Mouse (Mus musculus) intestine, embryonic 14.5 days (tissue): ENCODE data around the gene Zdhhc20. TPM values are rescaled to one million over a fixed set of nuclear protein-coding genes. Genes with fewer than 3 reads are reported as not detected.

Experiments
- ATAC-seq: fragments of 200-750 bp; cut with Nextera tagmentation; replicated peaks from 2 replicates; pipeline ENCODE4 v1.8.0; 2017; ENCODE audit warnings: low read depth, moderate number of reproducible peaks, moderate TSS enrichment, moderate library complexity; ENCODE audit not compliant: low FRiP score, low TSS enrichment
- DNase-seq: peaks from one replicate; pipeline ENCODE4 v3.0.0-alpha.2; 2018; ENCODE audit warnings: low spot score
- H3K27ac ChIP-seq: fragments of 300-500 bp; sonication (generic); 2 replicates; pipeline ENCODE4 v1.5.1; 2014; ENCODE audit warnings: low read depth, mild to moderate bottlenecking, control low read depth
- H3K27me3 ChIP-seq: fragments of 300-500 bp; sonication (generic); replicated peaks from 2 replicates; pipeline ENCODE4 v1.6.1; 2014; ENCODE audit warnings: low read length, control low read depth; ENCODE audit not compliant: control insufficient read depth, insufficient read depth
- H3K36me3 ChIP-seq: fragments of 300-500 bp; sonication (generic); 2 replicates; pipeline ENCODE4 v1.6.1; 2014; ENCODE audit warnings: low read length, control low read depth; ENCODE audit not compliant: control insufficient read depth, insufficient read depth
- H3K4me1 ChIP-seq: fragments of 300-500 bp; sonication (generic); replicated peaks from 2 replicates; pipeline ENCODE4 v1.6.1; 2014; ENCODE audit warnings: low read length, control low read depth, mixed read lengths; ENCODE audit not compliant: control insufficient read depth, insufficient read depth
- H3K4me2 ChIP-seq: fragments of 300-500 bp; sonication (generic); 2 replicates; pipeline ENCODE4 v1.6.1; 2014; ENCODE audit warnings: low read length
- H3K4me3 ChIP-seq: fragments of 300-500 bp; sonication (generic); 2 replicates; pipeline ENCODE4 v1.5.1; 2014; ENCODE audit warnings: low read depth, low read length, control low read depth, mixed read lengths
- H3K9ac ChIP-seq: fragments of 300-500 bp; sonication (generic); 2 replicates; pipeline ENCODE4 v1.6.1; 2014; ENCODE audit warnings: mild to moderate bottlenecking, low read length
- H3K9me3 ChIP-seq: fragments of 300-500 bp; sonication (generic); 2 replicates; pipeline ENCODE4 v1.6.1; 2016; ENCODE audit warnings: low read length, control low read depth; ENCODE audit not compliant: control insufficient read depth
- WGBS: fragments of 180-500 bp; shearing (Covaris S2); extraction: QIAGEN DNeasy Blood & Tissue Kit; methylation state at CpG from one replicate; pipeline ENCODE4 v1.1.7; 2014; 5-methylcytosine and 5-hydroxymethylcytosine counted together
- polyA plus RNA-seq: library from polyadenylated mRNA; unstranded; fragments of >200 nt; fragmentation: Nextera tagmentation; extraction: Ambion mirVana; gene quantifications from 2 replicates; pipeline ENCODE4 v1.2.1, GENCODE M21; 2014

Gene Zdhhc20
- polyA plus RNA-seq: 56.9 and 63.6 TPM in 2 replicates

- DNase-seq: peak; percentile 98
- H3K4me2 ChIP-seq: peak within 1 kb of the TSS; percentile 74
- no peaks in the 10 kb centered on the region for H3K9me3 ChIP-seq
- H3K27ac ChIP-seq: peak within 1 kb of the TSS; percentile 84
- no peaks in the 10 kb centered on the region for H3K27me3 ChIP-seq
- H3K36me3 ChIP-seq: no peaks in the 10 kb centered on the region
- peak within 1 kb of the TSS; percentile 96 for H3K9ac ChIP-seq
- H3K4me3 ChIP-seq: peak within 1 kb of the TSS; percentile 85
- WGBS: 4% methylated on average over 62 of the region's 65 CpGs
- H3K4me1 ChIP-seq: peaks cover 6% of the 10 kb centered on the region
- peak; percentile 97 for ATAC-seq
Measured at GRCm38 (mm10) chr14:57890011-57890842, at the start of gene Zdhhc20. Gene Zdhhc20, minus strand, starts transcription at chr14:57890276.

GRCm38 (mm10) chr14:57937297-57937696 is 47.2 kb upstream of the Zdhhc20 start:
- WGBS: 84% methylated on average over 6 of the region's 6 CpGs
- 0 out of 2 replicates have a peak, but pooled peaks cover 9% of the 10 kb centered on the region for H3K36me3 ChIP-seq

DNA sequence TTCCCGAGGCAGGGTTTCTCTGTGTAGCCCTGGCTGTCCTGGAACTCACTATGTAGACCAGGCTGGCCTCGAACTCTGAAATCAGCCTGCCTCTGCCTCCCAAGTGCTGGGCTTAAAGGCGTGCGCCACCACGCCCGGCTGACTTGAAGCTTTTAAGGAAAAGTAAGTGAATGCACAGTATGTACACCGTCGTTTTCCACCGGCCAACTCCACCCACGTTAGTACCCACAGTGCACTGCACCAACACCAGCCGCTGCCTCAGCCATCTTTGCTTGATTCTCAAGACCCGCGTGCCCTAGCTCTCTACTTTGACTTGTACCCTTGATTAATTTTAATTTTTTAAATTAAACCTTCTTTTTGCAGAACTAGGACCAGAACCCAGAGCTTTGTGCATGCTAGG is 44.6 kb upstream of the Zdhhc20 start:
- H3K27ac ChIP-seq: no peak overlapping the region
- no peak for ATAC-seq
- peaks cover 13% of the 10 kb centered on the region for H3K36me3 ChIP-seq
- H3K4me1 ChIP-seq: no peaks in the 10 kb centered on the region
- no peaks in the 10 kb centered on the region for H3K27me3 ChIP-seq
- H3K9me3 ChIP-seq: no peaks in the 10 kb centered on the region
- no peak overlapping the region for H3K4me2 ChIP-seq
- no peak overlapping the region for H3K9ac ChIP-seq
- WGBS: 96% methylated on average over 13 of the region's 13 CpGs
- no peak for DNase-seq
- H3K4me3 ChIP-seq: no peak overlapping the region

More at GRCm38 (mm10) chr14:57937297-57937696, 47.2 kb upstream of the Zdhhc20 start:
- no peaks in the 10 kb centered on the region for H3K9me3 ChIP-seq
- ATAC-seq: no peak
- no peak overlapping the region for H3K4me3 ChIP-seq
- H3K27ac ChIP-seq: no peak overlapping the region
- H3K27me3 ChIP-seq: no peaks in the 10 kb centered on the region
- H3K9ac ChIP-seq: no peak overlapping the region
- no peak for DNase-seq
- H3K4me2 ChIP-seq: no peak overlapping the region
- no peaks in the 10 kb centered on the region for H3K4me1 ChIP-seq

DNA sequence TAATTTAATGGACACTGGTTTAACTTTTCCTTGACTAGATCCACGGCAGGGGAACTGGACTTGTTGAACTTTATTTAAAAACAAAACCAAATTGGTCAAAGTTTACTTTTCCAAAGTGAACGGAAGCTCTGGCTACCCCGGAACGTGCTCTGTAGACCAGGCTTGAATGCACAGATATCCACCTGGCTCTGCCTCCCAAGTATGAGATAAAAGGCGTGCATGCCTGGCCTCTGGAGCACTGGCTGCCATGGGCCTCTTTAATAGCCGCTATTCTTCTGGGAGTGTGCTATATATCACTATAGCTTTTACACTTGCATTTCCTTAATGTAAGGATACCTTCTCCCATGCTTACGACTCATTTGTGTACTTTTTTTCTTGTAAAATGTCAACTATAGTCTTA is 43.5 kb upstream of the Zdhhc20 start:
- no peak overlapping the region for H3K27ac ChIP-seq
- WGBS: 35% methylated on average over 7 of the region's 7 CpGs
- no peak overlapping the region for H3K9ac ChIP-seq
- DNase-seq (no peak), ATAC-seq (no peak)
- H3K4me3 ChIP-seq: no peak overlapping the region
- H3K4me2 ChIP-seq: no peak overlapping the region
- H3K36me3 ChIP-seq: peaks cover 14% of the 10 kb centered on the region
- H3K4me1 ChIP-seq: no peaks in the 10 kb centered on the region
- no peaks in the 10 kb centered on the region for H3K27me3 ChIP-seq
- no peaks in the 10 kb centered on the region for H3K9me3 ChIP-seq

- H3K4me2 ChIP-seq: no peak overlapping the region
- H3K4me3 ChIP-seq: no peak overlapping the region
- no peak for ATAC-seq
- no peak overlapping the region for H3K9ac ChIP-seq
- H3K36me3 ChIP-seq: peaks cover 14% of the 10 kb centered on the region
- H3K27me3 ChIP-seq: no peaks in the 10 kb centered on the region
- H3K27ac ChIP-seq: no peak overlapping the region
- no peak for DNase-seq
- H3K9me3 ChIP-seq: no peaks in the 10 kb centered on the region
- no peaks in the 10 kb centered on the region for H3K4me1 ChIP-seq
- 62% methylated on average over 7 of the region's 7 CpGs for WGBS
Measured at GRCm38 (mm10) chr14:57932881-57933443, 42.9 kb upstream of the Zdhhc20 start.

DNA sequence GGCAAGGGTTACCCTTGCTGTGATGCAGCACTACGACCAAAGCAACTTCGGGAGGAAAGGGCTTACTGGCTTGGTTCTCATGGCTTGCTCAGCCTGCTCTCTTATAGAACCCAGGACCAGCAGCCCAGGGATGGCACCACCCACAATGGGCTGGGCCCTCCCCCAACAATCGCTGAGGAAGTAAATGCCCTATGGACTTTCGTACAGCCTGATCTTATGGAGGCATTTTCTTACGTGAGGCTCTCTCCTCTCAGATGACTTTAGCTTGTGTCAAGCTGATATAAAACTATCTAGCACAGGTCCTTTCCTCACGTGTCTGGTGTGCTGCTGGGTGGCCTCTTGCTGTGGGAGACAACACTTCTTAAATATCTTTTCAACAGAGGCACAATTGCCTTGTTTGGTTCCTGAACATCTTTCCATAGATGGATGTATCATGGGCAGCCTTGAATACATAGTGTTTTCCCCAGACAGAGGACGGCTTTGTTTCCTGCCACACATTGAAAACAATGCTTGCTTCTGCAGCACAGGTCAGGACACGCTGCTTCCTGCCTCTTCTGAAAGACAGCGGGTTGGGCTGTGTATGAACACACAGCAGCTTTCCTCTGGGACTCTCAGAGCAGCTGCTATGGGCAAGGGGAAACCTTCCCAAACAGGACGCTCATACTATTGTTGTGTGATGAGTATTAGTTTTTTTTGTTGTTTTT is 31.5 kb upstream of the Zdhhc20 start:
- ATAC-seq: 0 out of 2 replicates have a peak, but pooled peaks have one; percentile 47
- Histone ChIP-seq H3K9ac (no peak overlapping the region), H3K27me3 (no peaks in the 10 kb centered on the region)

DNA sequence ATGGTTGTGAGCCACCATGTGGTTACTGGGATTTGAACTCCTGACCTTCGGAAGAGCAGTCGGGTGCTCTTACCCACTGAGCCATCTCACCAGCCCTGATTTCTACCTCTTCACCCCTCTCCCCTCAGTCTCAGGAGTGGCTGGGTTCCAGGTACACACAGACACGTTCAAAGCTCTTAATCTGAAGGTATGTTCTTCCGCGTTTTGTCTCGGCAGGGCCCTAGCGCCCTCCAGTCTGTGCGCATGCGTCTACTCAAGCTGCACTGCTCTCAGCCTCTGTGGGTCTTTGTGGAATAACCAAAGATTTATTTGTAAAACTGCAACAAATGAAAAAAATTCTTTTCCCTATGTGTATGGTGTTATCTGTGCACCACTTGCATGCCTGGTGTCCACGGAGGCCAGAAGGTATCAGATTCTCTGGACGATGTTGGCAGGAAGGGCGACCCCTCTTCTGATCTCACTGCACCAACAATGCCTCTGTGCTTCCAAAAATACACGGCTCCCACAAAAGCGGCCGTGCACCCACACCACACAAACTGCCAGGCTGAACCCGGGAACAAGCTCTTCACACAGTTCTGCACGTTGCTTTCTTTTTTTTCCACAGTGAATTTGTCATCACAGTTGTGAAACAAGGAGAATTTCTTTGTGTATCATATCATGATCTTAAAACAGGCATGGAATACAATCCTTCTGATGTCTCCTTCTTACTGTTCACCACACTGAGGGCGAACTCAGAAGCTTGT is 30.7 kb upstream of the Zdhhc20 start:
- Histone ChIP-seq H3K27ac (peak overlapping the region; percentile 66), H3K36me3 (peaks cover 45% of the 10 kb centered on the region), H3K4me1 (no peaks in the 10 kb centered on the region), H3K4me3 (no peak overlapping the region), H3K4me2 (no peak overlapping the region), H3K9me3 (no peaks in the 10 kb centered on the region), H3K27me3 (no peaks in the 10 kb centered on the region), H3K9ac (no peak overlapping the region)
- no peak for ATAC-seq
- WGBS: 84% methylated on average over 18 of the region's 18 CpGs
- DNase-seq: no peak

More for the DNA sequence above, 31.5 kb upstream of the Zdhhc20 start:
- H3K4me2 ChIP-seq: no peak overlapping the region
- peaks cover 40% of the 10 kb centered on the region for H3K36me3 ChIP-seq
- no peak overlapping the region for H3K4me3 ChIP-seq
- peak overlapping the region; percentile 66 for H3K27ac ChIP-seq
- H3K9me3 ChIP-seq: no peaks in the 10 kb centered on the region
- H3K4me1 ChIP-seq: no peaks in the 10 kb centered on the region
- 63% methylated on average over 10 of the region's 10 CpGs for WGBS
- DNase-seq: no peak
